Mouse (Mus musculus): ENCODE measurements around the gene Itch. TPM values are rescaled to one million over a fixed set of nuclear protein-coding genes. Genes with fewer than 3 reads are reported as not detected.

The Itch gene
- total and polyA plus RNA-seq, 3 experiments: 15.2 to 53.6 (median 18.1) TPM

- Histone ChIP-seq H3K9ac (ENCODE audit: control insufficient read depth, low read depth, low read length, poor library complexity, severe bottlenecking) (no peak overlapping the region), H3K9me3 (replicated peaks; ENCODE audit: insufficient read depth, low read length) (no peaks in the 10 kb centered on the region), H3K27ac (ENCODE audit: control insufficient read depth, low read depth, low read length) (no peak overlapping the region), H3K4me1 (ENCODE audit: control insufficient read depth in 1 of 2, insufficient read depth in 2 of 2, low read length in 2 of 2) (peaks cover 0 to 8% of the 10 kb centered on the region in 2 experiments; a peak in 3 of 4 replicates), H3K36me3 (ENCODE audit: control insufficient read depth in 1 of 2, insufficient read depth in 2 of 2, low read length in 2 of 2) (peaks cover 0 to 3% of the 10 kb centered on the region in 2 experiments; a peak in 1 of 4 replicates), H3K79me2 (ENCODE audit: control insufficient read depth, insufficient read depth, low read length, poor library complexity) (no peaks in the 10 kb centered on the region), H3K4me3 (ENCODE audit: control insufficient read depth in 1 of 2, insufficient read depth in 1 of 2, low read depth in 2 of 2, low read length in 2 of 2) (no peak overlapping the region), H3K27me3 (ENCODE audit: control insufficient read depth in 1 of 2, insufficient read depth in 2 of 2, low read length in 2 of 2) (no peaks in the 10 kb centered on the region)
- DNase-seq (ENCODE audit: low read depth, low spot score): peak; percentile 58
- TF ChIP-seq CHD1 (IDR thresholded peaks at IDR 0.05; ENCODE audit: low read depth, low read length) (no peak), CTCF (IDR thresholded peaks at IDR 0.05 in 2 of 3, conservative IDR thresholded peaks at IDR 0.05 in 1 of 3; ENCODE audit: control insufficient read depth in 1 of 3, insufficient read depth in 1 of 3, low read depth in 2 of 3, low read length in 3 of 3, poor library complexity in 1 of 3, severe bottlenecking in 1 of 3) (peak in 2 of 3 experiments; percentile 40; a peak in 3 of 6 replicates)
Measured at GRCm38 (mm10) chr2:155098720-155099380, 34.5 kb upstream of the Itch start.

- H3K27ac ChIP-seq (ENCODE audit: control insufficient read depth, low read depth, low read length): no peak overlapping the region
- no peaks in the 10 kb centered on the region for H3K79me2 ChIP-seq (ENCODE audit: control insufficient read depth, insufficient read depth, low read length, poor library complexity)
- no peak for DNase-seq (ENCODE audit: low read depth, low spot score)
- H3K9me3 ChIP-seq (replicated peaks; ENCODE audit: insufficient read depth, low read length): no peaks in the 10 kb centered on the region
- no peaks in the 10 kb centered on the region for H3K27me3 ChIP-seq (ENCODE audit: control insufficient read depth in 1 of 2, insufficient read depth in 2 of 2, low read length in 2 of 2)
- H3K4me3 ChIP-seq (ENCODE audit: control insufficient read depth in 1 of 2, insufficient read depth in 1 of 2, low read depth in 2 of 2, low read length in 2 of 2): no peak overlapping the region
- H3K4me1 ChIP-seq (ENCODE audit: control insufficient read depth in 1 of 2, insufficient read depth in 2 of 2, low read length in 2 of 2): peaks cover 0 to 8% of the 10 kb centered on the region in 2 experiments; a peak in 3 of 4 replicates
- H3K36me3 ChIP-seq (ENCODE audit: control insufficient read depth in 1 of 2, insufficient read depth in 2 of 2, low read length in 2 of 2): 0 out of 4 replicates have a peak, but pooled peaks cover 0 to 2% of the 10 kb centered on the region in 2 experiments
- TF ChIP-seq POLR2A (IDR thresholded peaks at IDR 0.05; ENCODE audit: control insufficient read depth in 1 of 2, insufficient read depth in 1 of 2, low read depth in 1 of 2, low read length in 2 of 2, poor library complexity in 1 of 2): no peak
- no peak for TF ChIP-seq MAFK (IDR thresholded peaks at IDR 0.05; ENCODE audit: borderline replicate concordance, low read depth, low read length)
- no peak for TF ChIP-seq GATA1 (IDR thresholded peaks at IDR 0.05; ENCODE audit: low read depth, low read length)
- TF ChIP-seq POLR2AphosphoS5 (IDR thresholded peaks at IDR 0.05; ENCODE audit: borderline replicate concordance, low read depth, low read length): no peak
- TF ChIP-seq KAT2A (conservative IDR thresholded peaks at IDR 0.05; ENCODE audit: low read depth, low read length): no peak
- TF ChIP-seq MYB (IDR thresholded peaks at IDR 0.05; ENCODE audit: low read depth, low read length): no peak
- no peak for TF ChIP-seq CHD1 (IDR thresholded peaks at IDR 0.05; ENCODE audit: low read depth, low read length)
- TF ChIP-seq MYC (IDR thresholded peaks at IDR 0.05; ENCODE audit: low read depth, low read length): no peak
- no peak for TF ChIP-seq TAL1 (IDR thresholded peaks at IDR 0.05; ENCODE audit: low read length)
- TF ChIP-seq ZC3H11A (IDR thresholded peaks at IDR 0.05; ENCODE audit: low read depth, low read length): no peak
- no peak for TF ChIP-seq RAD21 (IDR thresholded peaks at IDR 0.05; ENCODE audit: low read depth, low read length)
- no peak for TF ChIP-seq JUND (IDR thresholded peaks at IDR 0.05; ENCODE audit: low read depth, low read length)
- TF ChIP-seq E2F4 (IDR thresholded peaks at IDR 0.05; ENCODE audit: borderline replicate concordance, low read depth, low read length): no peak
- no peak for TF ChIP-seq MEF2A (IDR thresholded peaks at IDR 0.05; ENCODE audit: extremely low read depth, insufficient replicate concordance, low read depth, low read length, poor library complexity, severe bottlenecking)
- H3K9ac ChIP-seq (ENCODE audit: control insufficient read depth, low read depth, low read length, poor library complexity, severe bottlenecking): no peak overlapping the region
Measured at GRCm38 (mm10) chr2:155099421-155099820, 33.9 kb upstream of the Itch start.
